In genomic region chr3:139079831-139080230, GRCm38 (mm10) we compare ENCODE assay signal across 21 mouse cellular contexts. TPM values are rescaled to one million over a fixed set of nuclear protein-coding genes. Genes with fewer than 3 reads are reported as not detected.
DNase-seq lines count a peak whose midpoint lies in the region; ATAC-seq lines count a peak whose summit lies in the region.
"Had no signal": no experiment of that assay in that cellular context is flagged by ENCODE, and none has a peak within 500 bp of the region (broad histone marks: within the 10 kb centered on the region; RNA-seq: fewer than 3 reads in every experiment).

No protein-coding gene starts in this region.

- H3K4me2 ChIP-seq in midbrain, embryonic 11.5 days: no peak overlapping the region
- no peak overlapping the region for H3K4me2 ChIP-seq in midbrain, embryonic 16.5 days (ENCODE audit: low read length)
- H3K4me2 ChIP-seq: embryonic facial prominence, embryonic 12.5 days; forebrain, embryonic 12.5 days had no signal

- ATAC-seq in midbrain, embryonic 11.5 days (ENCODE audit: low FRiP score): no peak
- ATAC-seq in midbrain, embryonic 16.5 days: no peak
- ATAC-seq in frontal cortex, adult (ENCODE audit: low TSS enrichment): no peak
- ATAC-seq: forebrain, embryonic 14.5 days; forebrain, embryonic 16.5 days; Patski had no signal

- DNase-seq in midbrain, embryonic 11.5 days (ENCODE audit: low spot score, missing footprints): peak; percentile 79
- peak; percentile 22 for DNase-seq in R1 (ENCODE audit: low read depth, low spot score)
- DNase-seq in splenic B cell, adult 2 months (ENCODE audit: low read depth, low spot score): peak; percentile 59
- DNase-seq in embryo, embryonic 9.5 days (ENCODE audit: extremely low spot score): no peak
- DNase-seq: adrenal gland, adult 2 months; adrenal gland, postnatal 10 days; adrenal gland, postnatal 36 days; cerebellum, adult 11-12 months; cerebellum, adult 2 months; cerebellum, adult 9-10 months; cerebellum, postnatal 10 days; cerebellum, postnatal 25 days had no signal

- 93% methylated on average over 6 of the region's 6 CpGs for WGBS in midbrain, embryonic 11.5 days
- 89% methylated on average over 6 of the region's 6 CpGs for WGBS in midbrain, embryonic 16.5 days

- no peaks in the 10 kb centered on the region for H3K4me1 ChIP-seq in midbrain, embryonic 11.5 days (ENCODE audit: control insufficient read depth, insufficient read depth, low read length)
- H3K4me1 ChIP-seq in midbrain, embryonic 16.5 days (ENCODE audit: control insufficient read depth, insufficient read depth, low read length): peaks cover 5% of the 10 kb centered on the region
- H3K4me1 ChIP-seq: embryonic facial prominence, embryonic 12.5 days had no signal

- H3K9ac ChIP-seq in midbrain, embryonic 11.5 days (ENCODE audit: low read length): no peak overlapping the region
- H3K9ac ChIP-seq in midbrain, embryonic 16.5 days (ENCODE audit: low read depth, low read length): no peak overlapping the region
- H3K9ac ChIP-seq: embryonic facial prominence, embryonic 12.5 days; forebrain, embryonic 12.5 days had no signal

- no peak overlapping the region for H3K4me3 ChIP-seq in midbrain, embryonic 11.5 days (ENCODE audit: low read depth, low read length)
- no peak overlapping the region for H3K4me3 ChIP-seq in midbrain, embryonic 16.5 days (ENCODE audit: low read depth, low read length)
- H3K4me3 ChIP-seq: embryonic facial prominence, embryonic 10.5 days; embryonic facial prominence, embryonic 12.5 days; forebrain, embryonic 12.5 days had no signal

- H3K27me3 ChIP-seq in midbrain, embryonic 11.5 days (ENCODE audit: control insufficient read depth, insufficient read depth, low read length): no peaks in the 10 kb centered on the region
- no peaks in the 10 kb centered on the region for H3K27me3 ChIP-seq in midbrain, embryonic 16.5 days (ENCODE audit: control insufficient read depth, insufficient read depth, low read depth, low read length)
- no peaks in the 10 kb centered on the region for H3K27me3 ChIP-seq in splenic B cell, adult 2 months (ENCODE audit: control insufficient read depth, insufficient read depth, low read length, poor library complexity, severe bottlenecking)
- H3K27me3 ChIP-seq: embryonic facial prominence, embryonic 12.5 days; forebrain, embryonic 12.5 days; Patski had no signal

- H3K36me3 ChIP-seq in midbrain, embryonic 11.5 days (ENCODE audit: control insufficient read depth, insufficient read depth, low read length): no peaks in the 10 kb centered on the region
- H3K36me3 ChIP-seq in midbrain, embryonic 16.5 days (ENCODE audit: control insufficient read depth, insufficient read depth, low read length): no peaks in the 10 kb centered on the region
- no peaks in the 10 kb centered on the region for H3K36me3 ChIP-seq in splenic B cell, adult 2 months (ENCODE audit: control insufficient read depth, insufficient read depth, low read length, poor library complexity, severe bottlenecking)
- H3K36me3 ChIP-seq: embryonic facial prominence, embryonic 10.5 days; embryonic facial prominence, embryonic 12.5 days; forebrain, embryonic 12.5 days; G1E had no signal

- H3K27ac ChIP-seq in midbrain, embryonic 11.5 days (ENCODE audit: low read depth, low read length): no peak overlapping the region
- no peak overlapping the region for H3K27ac ChIP-seq in midbrain, embryonic 16.5 days (ENCODE audit: low read length)
- H3K27ac ChIP-seq: embryonic facial prominence, embryonic 10.5 days; embryonic facial prominence, embryonic 12.5 days; forebrain, embryonic 12.5 days had no signal

- no peaks in the 10 kb centered on the region for H3K9me3 ChIP-seq in midbrain, embryonic 11.5 days (ENCODE audit: control insufficient read depth, low read length)
- H3K9me3 ChIP-seq in midbrain, embryonic 16.5 days (replicated peaks; ENCODE audit: control insufficient read depth, low read length, poor library complexity, severe bottlenecking): no peaks in the 10 kb centered on the region
- H3K9me3 ChIP-seq: embryonic facial prominence, embryonic 10.5 days; embryonic facial prominence, embryonic 12.5 days; forebrain, embryonic 12.5 days; G1E had no signal

RNA-seq across cellular contexts. Expression of gene Rap1gds1, which starts 4.8 kb away (rescaled TPM):
- 61.0 and 63.3 TPM in 2 replicates for polyA plus RNA-seq in midbrain, embryonic 11.5 days (2014; fragmentation: Nextera tagmentation; extraction: Ambion mirVana)
- 70.7 and 82.9 TPM in 2 replicates for polyA plus RNA-seq in midbrain, embryonic 16.5 days (2015; fragmentation: Nextera tagmentation; extraction: Ambion mirVana)
